In the genomic region with DNA sequence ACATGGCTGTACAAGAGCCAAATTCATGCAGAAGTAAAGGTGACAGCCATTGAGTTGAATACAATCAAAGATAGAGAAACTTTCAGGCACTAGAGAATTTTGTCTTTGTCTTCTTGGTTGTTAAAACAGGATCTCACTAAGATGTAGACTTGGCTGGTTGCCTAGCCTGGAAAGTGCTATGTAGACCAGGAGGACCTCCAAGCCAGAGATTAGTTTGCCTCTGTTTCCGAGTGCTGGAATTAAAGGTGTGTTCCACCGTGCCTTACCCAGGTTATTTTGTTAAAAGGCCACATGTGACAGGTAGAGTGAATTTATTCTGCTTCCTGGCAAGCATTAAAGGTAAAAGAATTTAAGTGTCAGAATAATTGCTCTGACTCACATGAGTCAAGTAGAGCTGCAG, we compare ENCODE assay signal across 23 mouse cellular contexts.
DNase-seq lines count a peak whose midpoint lies in the region; ATAC-seq and TF ChIP-seq lines count a peak whose summit lies in the region.
"Had no signal": no experiment of that assay in that cellular context is flagged by ENCODE, and none has a peak within 500 bp of the region (broad histone marks: within the 10 kb centered on the region; RNA-seq: fewer than 3 reads in every experiment).

No protein-coding gene starts in this region.

- no peaks in the 10 kb centered on the region for H3K4me1 ChIP-seq in kidney, adult 2 months (ENCODE audit: control insufficient read depth, insufficient read depth, low read length)
- no peaks in the 10 kb centered on the region for H3K4me1 ChIP-seq in kidney, embryonic 16.5 days (ENCODE audit: insufficient read depth, low read length)
- no peaks in the 10 kb centered on the region for H3K4me1 ChIP-seq in midbrain, postnatal 0 days (ENCODE audit: insufficient read depth, low read length)
- no peaks in the 10 kb centered on the region for H3K4me1 ChIP-seq in midbrain, embryonic 14.5 days (ENCODE audit: control insufficient read depth, insufficient read depth, low read length)
- no peaks in the 10 kb centered on the region; the same call in 1 of the 2 replicates for H3K4me1 ChIP-seq in stomach, embryonic 16.5 days (ENCODE audit: control insufficient read depth, insufficient read depth, low read length)
- H3K4me1 ChIP-seq: embryonic facial prominence, embryonic 12.5 days; forebrain, embryonic 13.5 days; heart, embryonic 10.5 days; hindbrain, embryonic 10.5 days; intestine, embryonic 15.5 days; liver, embryonic 15.5 days had no signal

- H3K9me3 ChIP-seq in kidney, embryonic 16.5 days (ENCODE audit: low read length): no peaks in the 10 kb centered on the region
- no peaks in the 10 kb centered on the region for H3K9me3 ChIP-seq in midbrain, postnatal 0 days (ENCODE audit: low read length)
- no peaks in the 10 kb centered on the region for H3K9me3 ChIP-seq in midbrain, embryonic 14.5 days (ENCODE audit: control insufficient read depth, low read length)
- no peaks in the 10 kb centered on the region for H3K9me3 ChIP-seq in stomach, embryonic 16.5 days (replicated peaks; ENCODE audit: control insufficient read depth, low read length)
- H3K9me3 ChIP-seq: embryonic facial prominence, embryonic 12.5 days; forebrain, embryonic 13.5 days; heart, embryonic 10.5 days; hindbrain, embryonic 10.5 days; intestine, embryonic 15.5 days; liver, embryonic 15.5 days had no signal

- H3K4me2 ChIP-seq in kidney, embryonic 16.5 days (replicated peaks; ENCODE audit: low read depth, low read length): no peak overlapping the region
- no peak overlapping the region for H3K4me2 ChIP-seq in midbrain, postnatal 0 days (ENCODE audit: low read depth, low read length, poor library complexity, severe bottlenecking)
- H3K4me2 ChIP-seq in midbrain, embryonic 14.5 days (ENCODE audit: low read length): no peak overlapping the region
- no peak overlapping the region for H3K4me2 ChIP-seq in stomach, embryonic 16.5 days (ENCODE audit: low read depth, low read length)
- H3K4me2 ChIP-seq: embryonic facial prominence, embryonic 12.5 days; forebrain, embryonic 13.5 days; intestine, embryonic 15.5 days; liver, embryonic 15.5 days; midbrain, embryonic 11.5 days had no signal

- no peak for TF ChIP-seq CTCF in kidney, adult 2 months (conservative IDR thresholded peaks at IDR 0.05; ENCODE audit: insufficient read depth, insufficient read length, low read depth, low read length)
- no peak for TF ChIP-seq CTCF in midbrain, postnatal 0 days (IDR thresholded peaks at IDR 0.05)
- no peak for TF ChIP-seq CTCF in brain, embryonic 14.5 days (IDR thresholded peaks at IDR 0.05; ENCODE audit: borderline replicate concordance, extremely low read depth, insufficient read depth, insufficient read length)

- 65% methylated on average over 2 of the region's 2 CpGs for WGBS in kidney, adult 2 months
- WGBS in kidney, embryonic 16.5 days: 64% methylated on average over 2 of the region's 2 CpGs
- 59% methylated on average over 2 of the region's 2 CpGs for WGBS in midbrain, postnatal 0 days
- 83% methylated on average over 2 of the region's 2 CpGs for WGBS in midbrain, embryonic 14.5 days
- WGBS in stomach, embryonic 16.5 days: 31% methylated on average over 2 of the region's 2 CpGs

- H3K4me3 ChIP-seq in kidney, adult 2 months (ENCODE audit: insufficient read depth, low read depth, low read length): no peak overlapping the region
- no peak overlapping the region for H3K4me3 ChIP-seq in kidney, embryonic 16.5 days (ENCODE audit: low read length)
- no peak overlapping the region for H3K4me3 ChIP-seq in midbrain, postnatal 0 days (ENCODE audit: low read depth, low read length)
- no peak overlapping the region for H3K4me3 ChIP-seq in midbrain, embryonic 14.5 days (replicated peaks; ENCODE audit: low read depth, low read length)
- no peak overlapping the region for H3K4me3 ChIP-seq in stomach, embryonic 16.5 days (replicated peaks; ENCODE audit: low read length)
- H3K4me3 ChIP-seq: embryonic facial prominence, embryonic 12.5 days; erythroblast, embryonic 14.5 days; forebrain, embryonic 13.5 days; gastrocnemius, adult 2 months; heart, embryonic 10.5 days; hindbrain, embryonic 10.5 days; intestine, embryonic 15.5 days; left cerebral cortex, adult 2 months; liver, embryonic 15.5 days had no signal

- no peaks in the 10 kb centered on the region for H3K36me3 ChIP-seq in kidney, adult 2 months (ENCODE audit: control insufficient read depth, insufficient read depth, low read length)
- no peaks in the 10 kb centered on the region for H3K36me3 ChIP-seq in kidney, embryonic 16.5 days (ENCODE audit: insufficient read depth, low read length)
- H3K36me3 ChIP-seq in midbrain, postnatal 0 days (ENCODE audit: insufficient read depth, low read length): no peaks in the 10 kb centered on the region
- H3K36me3 ChIP-seq in midbrain, embryonic 14.5 days (ENCODE audit: control insufficient read depth, insufficient read depth, low read length): no peaks in the 10 kb centered on the region
- H3K36me3 ChIP-seq in stomach, embryonic 16.5 days (ENCODE audit: control insufficient read depth, insufficient read depth, low read length): no peaks in the 10 kb centered on the region
- H3K36me3 ChIP-seq: embryonic facial prominence, embryonic 12.5 days; heart, embryonic 10.5 days; hindbrain, embryonic 10.5 days; intestine, embryonic 15.5 days; liver, embryonic 15.5 days had no signal

- H3K27ac ChIP-seq in kidney, adult 2 months (ENCODE audit: insufficient read depth, low read depth, low read length): no peak overlapping the region
- H3K27ac ChIP-seq in kidney, embryonic 16.5 days (ENCODE audit: low read length): no peak overlapping the region
- no peak overlapping the region for H3K27ac ChIP-seq in midbrain, postnatal 0 days (ENCODE audit: low read depth, low read length)
- no peak overlapping the region for H3K27ac ChIP-seq in midbrain, embryonic 14.5 days (replicated peaks; ENCODE audit: low read depth, low read length)
- no peak overlapping the region for H3K27ac ChIP-seq in stomach, embryonic 16.5 days (ENCODE audit: low read length)
- H3K27ac ChIP-seq: embryonic facial prominence, embryonic 12.5 days; forebrain, embryonic 13.5 days; gastrocnemius, adult 2 months; heart, embryonic 10.5 days; hindbrain, embryonic 10.5 days; intestine, embryonic 15.5 days; left cerebral cortex, adult 2 months; liver, embryonic 15.5 days had no signal

- no peak for TF ChIP-seq POLR2A in kidney, adult 2 months (IDR thresholded peaks at IDR 0.05; ENCODE audit: low read depth, low read length)
- TF ChIP-seq POLR2A in brain, embryonic 14.5 days (IDR thresholded peaks at IDR 0.05; ENCODE audit: borderline replicate concordance, extremely low read depth, insufficient read depth, insufficient read length, poor library complexity, severe bottlenecking): no peak

- H3K9ac ChIP-seq in kidney, embryonic 16.5 days (replicated peaks; ENCODE audit: low read length): no peak overlapping the region
- no peak overlapping the region for H3K9ac ChIP-seq in midbrain, postnatal 0 days (replicated peaks; ENCODE audit: low read length, poor library complexity, severe bottlenecking)
- no peak overlapping the region for H3K9ac ChIP-seq in midbrain, embryonic 14.5 days (replicated peaks; ENCODE audit: low read length)
- no peak overlapping the region for H3K9ac ChIP-seq in stomach, embryonic 16.5 days (ENCODE audit: low read length)
- H3K9ac ChIP-seq: embryonic facial prominence, embryonic 12.5 days; forebrain, embryonic 13.5 days; intestine, embryonic 15.5 days; liver, embryonic 15.5 days had no signal

- DNase-seq in kidney, adult 2 months: peak; percentile 4
- DNase-seq in midbrain, postnatal 0 days (ENCODE audit: low spot score): peak; percentile 6
- no peak for DNase-seq in midbrain, embryonic 14.5 days
- peak; percentile 44 for DNase-seq in brain, embryonic 14.5 days (ENCODE audit: low read depth)
- DNase-seq in adrenal gland, adult 18-20 months (ENCODE audit: low spot score in 2 of 2): no peak
- DNase-seq: adrenal gland, postnatal 10 days; cerebellum, adult 8-10 months; gastrocnemius, adult 2 months; liver; thymus, postnatal 4 days had no signal

- H3K27me3 ChIP-seq in kidney, adult 2 months (replicated peaks; ENCODE audit: control insufficient read depth, insufficient read depth, low read length): no peaks in the 10 kb centered on the region
- H3K27me3 ChIP-seq in kidney, embryonic 16.5 days (ENCODE audit: insufficient read depth, low read length): no peaks in the 10 kb centered on the region
- no peaks in the 10 kb centered on the region for H3K27me3 ChIP-seq in midbrain, postnatal 0 days (ENCODE audit: insufficient read depth, low read length)
- no peaks in the 10 kb centered on the region for H3K27me3 ChIP-seq in midbrain, embryonic 14.5 days (ENCODE audit: control insufficient read depth, insufficient read depth, low read length)
- no peaks in the 10 kb centered on the region for H3K27me3 ChIP-seq in stomach, embryonic 16.5 days (ENCODE audit: control insufficient read depth, insufficient read depth, low read length)
- H3K27me3 ChIP-seq: embryonic facial prominence, embryonic 12.5 days; forebrain, embryonic 13.5 days; intestine, embryonic 15.5 days; liver, embryonic 15.5 days had no signal

- no peak for ATAC-seq in kidney, embryonic 16.5 days (ENCODE audit: low FRiP score, low TSS enrichment)
- no peak for ATAC-seq in midbrain, postnatal 0 days (ENCODE audit: low FRiP score)
- no peak for ATAC-seq in midbrain, embryonic 14.5 days (ENCODE audit: low FRiP score, low TSS enrichment)
- ATAC-seq in stomach, embryonic 16.5 days (ENCODE audit: insufficient read depth, low FRiP score): peak; percentile 29; the same call in 1 of the 2 replicates
- ATAC-seq: activated CD4-positive, CD25-positive, alpha-beta regulatory T cell, adult 4 months; forebrain, embryonic 13.5 days; hindbrain, embryonic 16.5 days; intestine, embryonic 15.5 days had no signal

Comparison
In these comparisons a context has a peak if more than half of its experiments do, and no peak if none do; other contexts are left out.
1. DNase-seq: peak in kidney, adult 2 months (single experiment), midbrain, postnatal 0 days (single experiment) and brain, embryonic 14.5 days (single experiment); none in midbrain, embryonic 14.5 days (single experiment) and adrenal gland, adult 18-20 months (0 of 2).